Mouse (Mus musculus): ENCODE results near the gene Dtx3l. TPM values are rescaled to one million over a fixed set of nuclear protein-coding genes. Genes with fewer than 3 reads are reported as not detected.

Dtx3l gene
- polyA plus RNA-seq, 1 experiment = 0.03 TPM

DNA sequence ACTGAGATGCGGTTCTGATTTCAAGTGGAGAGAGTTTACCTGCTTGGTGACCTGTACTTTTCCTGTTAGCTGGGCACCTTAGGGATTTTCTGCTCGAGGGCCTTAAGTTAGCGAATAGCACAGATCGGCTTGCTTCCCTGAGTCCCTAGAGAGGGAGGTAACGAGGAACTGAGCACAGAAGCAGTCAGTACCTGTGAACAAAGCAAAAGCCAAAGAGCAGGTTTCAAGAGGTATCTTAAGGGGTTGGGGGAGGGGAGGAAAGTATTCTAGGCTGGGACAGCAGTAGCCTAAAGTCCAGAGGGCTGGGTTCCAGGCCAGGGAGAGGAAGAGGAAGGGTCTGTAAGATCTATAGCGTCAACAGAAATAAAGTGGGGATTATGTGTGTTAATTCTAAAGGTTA lies 310 bp upstream of the Dtx3l start:
- Histone ChIP-seq H3K4me3 (replicated peaks) (peak overlapping the region; percentile 95), H3K4me1 (ENCODE audit: control insufficient read depth) (peaks cover 29% of the 10 kb centered on the region), H3K36me3 (ENCODE audit: control insufficient read depth) (peaks cover 13% of the 10 kb centered on the region), H3K27me3 (ENCODE audit: control insufficient read depth) (no peaks in the 10 kb centered on the region), H3K9me3 (ENCODE audit: control insufficient read depth, low read length) (no peaks in the 10 kb centered on the region)
- TF ChIP-seq GATA1 (IDR thresholded peaks at IDR 0.05; ENCODE audit: low read length) = no peak

DNA sequence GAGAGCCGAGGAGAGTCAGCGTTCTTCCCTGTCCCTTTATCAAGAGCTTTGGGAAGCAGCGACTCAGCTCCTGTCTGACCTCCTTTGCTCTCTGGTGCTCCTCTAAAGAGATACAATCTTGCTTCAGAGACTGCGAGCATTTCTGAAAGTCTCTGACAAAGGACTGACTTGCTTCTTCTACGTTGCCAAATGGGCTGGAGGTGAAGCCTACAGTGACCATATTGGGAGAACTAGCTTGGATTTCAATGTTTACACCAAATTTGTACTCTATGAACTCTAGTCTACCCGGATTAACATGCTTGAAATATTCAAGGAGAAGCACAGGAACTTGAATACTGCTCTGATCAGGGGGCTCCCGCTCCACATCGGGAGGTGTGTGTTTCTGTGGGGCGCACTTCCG lies 5.8 kb downstream of the Dtx3l start:
- H3K4me1 ChIP-seq (ENCODE audit: control insufficient read depth) = peaks cover 8% of the 10 kb centered on the region
- TF ChIP-seq TAL1 (IDR thresholded peaks at IDR 0.05; ENCODE audit: low read length) = no peak
- no peak for TF ChIP-seq GATA1 (IDR thresholded peaks at IDR 0.05; ENCODE audit: low read length)
- H3K9me3 ChIP-seq (ENCODE audit: control insufficient read depth, low read length) = no peaks in the 10 kb centered on the region
- peaks cover 9% of the 10 kb centered on the region for H3K36me3 ChIP-seq (ENCODE audit: control insufficient read depth)
- no peak overlapping the region for H3K4me3 ChIP-seq (replicated peaks)
- H3K27me3 ChIP-seq (ENCODE audit: control insufficient read depth) = no peaks in the 10 kb centered on the region

DNA sequence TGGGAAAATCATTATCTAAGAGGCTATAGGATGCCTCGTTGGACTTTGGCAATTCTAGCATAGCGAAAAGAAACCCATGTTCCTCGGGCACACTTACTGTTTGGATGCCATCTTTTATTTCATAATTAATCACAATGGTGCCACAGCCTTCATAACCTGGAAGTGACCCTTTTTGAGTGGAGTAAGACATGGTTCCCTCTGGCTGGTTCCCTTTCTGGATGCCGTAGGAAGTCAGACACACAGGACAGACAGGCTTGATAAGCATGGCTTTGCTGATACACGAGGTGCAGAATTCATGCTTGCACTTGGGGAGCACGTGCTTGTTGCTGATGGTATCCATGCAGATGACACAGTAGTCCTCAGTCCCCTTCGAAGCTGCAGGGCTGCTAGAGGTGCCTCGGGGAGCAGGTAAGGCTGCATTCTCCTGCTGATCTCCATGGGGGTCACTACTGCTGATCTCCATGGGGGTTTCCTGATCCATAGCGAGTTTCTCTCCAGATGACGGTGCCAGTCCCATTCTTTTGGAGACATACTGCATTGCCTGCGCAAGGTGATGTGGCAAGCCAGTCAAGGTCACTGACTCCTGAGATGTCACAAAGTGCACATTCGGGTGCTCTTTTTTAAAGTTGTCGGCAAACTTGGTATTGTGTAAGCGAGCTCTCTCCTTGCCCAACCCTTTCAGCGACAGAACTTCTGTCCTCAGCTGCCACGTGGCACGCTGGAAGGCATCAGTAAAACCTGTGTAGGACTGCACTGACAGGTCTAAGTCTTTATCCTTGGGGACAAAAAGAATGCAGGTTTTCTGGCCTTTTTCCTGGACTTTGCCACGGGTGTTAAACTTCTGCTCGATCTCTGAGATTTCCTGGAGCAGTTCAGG lies 6.5 kb downstream of the Dtx3l start:
- Histone ChIP-seq H3K27me3 (ENCODE audit: control insufficient read depth) (no peaks in the 10 kb centered on the region), H3K9me3 (ENCODE audit: control insufficient read depth, low read length) (no peaks in the 10 kb centered on the region), H3K4me3 (replicated peaks) (no peak overlapping the region), H3K36me3 (ENCODE audit: control insufficient read depth) (peaks cover 9% of the 10 kb centered on the region), H3K4me1 (ENCODE audit: control insufficient read depth) (peaks cover 3% of the 10 kb centered on the region)
- TF ChIP-seq GATA1 (IDR thresholded peaks at IDR 0.05; ENCODE audit: low read length) (no peak), TAL1 (IDR thresholded peaks at IDR 0.05; ENCODE audit: low read length) (no peak)

DNA sequence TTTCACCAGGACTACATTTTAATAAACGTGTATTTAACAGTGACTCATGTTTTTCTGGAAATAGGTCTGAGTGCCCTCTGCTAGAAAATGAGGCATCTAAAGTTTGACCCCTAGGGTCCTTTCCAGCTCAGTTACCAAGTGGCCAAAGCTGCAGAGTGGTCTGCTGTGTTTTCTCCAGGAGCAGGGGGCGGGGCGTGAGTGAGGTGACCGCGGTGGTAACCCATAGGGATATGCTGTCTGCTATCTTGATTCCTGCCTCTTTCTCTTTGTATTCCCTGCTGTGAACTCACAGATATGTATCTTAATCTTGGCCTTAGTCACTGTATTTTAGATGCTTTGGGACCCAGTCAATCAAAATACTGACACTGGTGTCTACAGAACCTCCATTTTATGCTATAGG lies 14.6 kb downstream of the Dtx3l start:
- TF ChIP-seq TAL1 (IDR thresholded peaks at IDR 0.05; ENCODE audit: low read length) (no peak), GATA1 (IDR thresholded peaks at IDR 0.05; ENCODE audit: low read length) (no peak)
- H3K9me3 ChIP-seq (ENCODE audit: control insufficient read depth, low read length) = no peaks in the 10 kb centered on the region
- no peak overlapping the region for H3K4me3 ChIP-seq (replicated peaks)
- H3K4me1 ChIP-seq (ENCODE audit: control insufficient read depth) = no peaks in the 10 kb centered on the region
- H3K27me3 ChIP-seq (ENCODE audit: control insufficient read depth) = no peaks in the 10 kb centered on the region
- H3K36me3 ChIP-seq (ENCODE audit: control insufficient read depth) = no peaks in the 10 kb centered on the region

- Histone ChIP-seq H3K4me3 (replicated peaks) (no peak overlapping the region), H3K9me3 (ENCODE audit: control insufficient read depth, low read length) (no peaks in the 10 kb centered on the region), H3K4me1 (ENCODE audit: control insufficient read depth) (no peaks in the 10 kb centered on the region), H3K36me3 (ENCODE audit: control insufficient read depth) (no peaks in the 10 kb centered on the region), H3K27me3 (ENCODE audit: control insufficient read depth) (no peaks in the 10 kb centered on the region)
- TF ChIP-seq TAL1 (IDR thresholded peaks at IDR 0.05; ENCODE audit: low read length) = no peak
- TF ChIP-seq GATA1 (IDR thresholded peaks at IDR 0.05; ENCODE audit: low read length) = no peak
These were observed 15.3 kb downstream of the Dtx3l start for GRCm38 (mm10) chr16:35923546-35924198.

DNA sequence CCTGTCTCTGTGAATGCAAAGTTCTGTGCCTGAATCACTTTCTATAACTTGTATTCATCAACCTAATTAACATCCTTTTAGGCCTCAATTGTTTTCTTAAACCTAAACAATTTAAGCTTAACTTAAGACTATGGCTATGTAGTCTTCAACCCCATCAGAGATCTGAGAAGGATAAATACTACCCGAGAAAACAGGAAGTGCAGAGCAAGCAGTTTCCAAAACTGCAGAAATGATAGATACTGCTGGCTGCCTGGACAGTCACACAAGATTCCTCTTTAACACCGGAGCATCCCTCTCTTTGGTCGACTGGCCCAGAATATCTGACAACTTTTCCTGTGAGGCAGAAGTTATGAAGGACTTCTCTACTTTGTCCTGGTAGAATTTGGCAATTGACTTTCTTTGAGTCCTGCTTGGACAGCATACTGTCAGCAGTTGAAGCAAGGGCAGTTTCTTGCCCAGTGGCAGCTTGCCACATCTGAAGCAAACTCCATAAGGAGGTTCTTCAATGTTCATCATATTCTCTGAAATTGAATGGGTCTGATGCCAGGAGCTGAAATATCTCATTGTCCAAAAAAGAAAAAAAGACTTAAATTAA lies 16.6 kb downstream of the Dtx3l start:
- TF ChIP-seq GATA1 (IDR thresholded peaks at IDR 0.05; ENCODE audit: low read length) (no peak), TAL1 (IDR thresholded peaks at IDR 0.05; ENCODE audit: low read length) (no peak)

DNA sequence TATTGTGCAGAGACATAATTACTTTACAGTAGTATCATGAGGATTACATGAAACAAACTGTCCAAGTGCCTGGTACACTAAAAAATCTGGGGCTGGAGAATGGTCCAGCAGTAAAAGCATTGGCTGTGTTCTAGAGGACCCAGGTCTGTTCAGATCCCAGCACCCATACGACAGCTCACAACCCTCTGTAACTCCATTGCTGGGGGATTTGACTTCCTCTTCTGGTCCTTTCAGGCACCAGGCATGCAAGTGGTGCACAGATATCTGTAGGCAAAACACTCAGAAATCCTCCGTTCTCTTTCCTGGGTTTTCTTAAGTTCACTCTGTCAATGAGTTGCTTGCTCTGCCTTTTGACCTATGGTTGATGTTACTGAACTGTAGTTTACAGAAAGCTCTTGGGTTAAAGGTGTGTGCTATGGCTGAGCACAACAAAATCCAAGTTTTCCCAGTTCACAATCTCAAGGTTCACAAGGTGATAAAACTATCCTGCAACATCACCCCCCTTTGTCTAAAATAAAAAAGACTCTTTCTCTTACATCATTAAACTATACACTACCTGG lies 17.2 kb downstream of the Dtx3l start:
- H3K4me3 ChIP-seq (replicated peaks) = no peak overlapping the region
- no peaks in the 10 kb centered on the region for H3K27me3 ChIP-seq (ENCODE audit: control insufficient read depth)
- H3K9me3 ChIP-seq (ENCODE audit: control insufficient read depth, low read length) = no peaks in the 10 kb centered on the region
- no peaks in the 10 kb centered on the region for H3K4me1 ChIP-seq (ENCODE audit: control insufficient read depth)
- H3K36me3 ChIP-seq (ENCODE audit: control insufficient read depth) = no peaks in the 10 kb centered on the region
- TF ChIP-seq GATA1 (IDR thresholded peaks at IDR 0.05; ENCODE audit: low read length) (no peak), TAL1 (IDR thresholded peaks at IDR 0.05; ENCODE audit: low read length) (no peak)

More for the DNA sequence above, 16.6 kb downstream of the Dtx3l start:
- no peak overlapping the region for H3K4me3 ChIP-seq (replicated peaks)
- no peaks in the 10 kb centered on the region for H3K36me3 ChIP-seq (ENCODE audit: control insufficient read depth)
- no peaks in the 10 kb centered on the region for H3K4me1 ChIP-seq (ENCODE audit: control insufficient read depth)
- H3K9me3 ChIP-seq (ENCODE audit: control insufficient read depth, low read length) = no peaks in the 10 kb centered on the region
- H3K27me3 ChIP-seq (ENCODE audit: control insufficient read depth) = no peaks in the 10 kb centered on the region

DNA sequence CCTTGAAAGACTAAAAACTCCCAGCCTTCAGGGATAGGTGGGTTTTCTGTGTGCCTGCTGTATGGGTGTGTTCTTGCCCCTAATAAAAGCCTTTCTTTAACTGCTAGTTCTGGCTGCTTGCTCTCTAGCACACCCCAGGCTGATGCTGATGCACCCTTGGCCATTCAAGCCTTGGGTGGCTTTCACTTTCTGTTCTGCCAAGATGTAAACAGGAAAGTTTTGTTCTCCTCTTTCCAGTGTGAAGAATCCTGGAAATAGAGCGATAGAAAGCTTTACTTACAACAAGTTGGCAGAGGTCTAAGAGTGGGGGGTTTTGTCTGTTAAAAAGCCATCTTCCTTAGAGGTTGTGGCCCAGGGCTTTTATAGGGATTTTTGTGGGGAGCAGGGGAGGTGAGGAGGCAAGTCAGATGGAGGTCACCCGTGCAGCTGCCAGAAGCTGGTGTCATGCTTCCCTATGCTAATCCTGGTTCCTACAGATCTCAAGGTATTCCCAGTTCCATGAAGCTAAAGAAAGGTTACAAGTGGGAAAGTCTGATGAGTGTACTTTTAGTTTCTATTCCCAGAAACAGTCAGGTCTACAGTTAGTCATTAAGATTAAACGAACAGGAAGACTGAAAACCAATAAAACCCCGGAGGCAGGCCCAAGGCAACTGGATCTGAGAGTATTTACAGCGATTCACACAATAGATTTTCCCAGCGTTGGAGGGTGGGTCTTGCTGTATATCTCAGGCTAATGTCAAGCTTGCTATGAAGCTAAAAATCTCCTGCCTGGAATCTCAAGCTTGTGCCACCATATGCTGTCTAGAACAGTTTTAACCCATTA lies 20.0 kb downstream of the Dtx3l start:
- Histone ChIP-seq H3K27me3 (ENCODE audit: control insufficient read depth) (no peaks in the 10 kb centered on the region), H3K4me3 (replicated peaks) (no peak overlapping the region), H3K4me1 (ENCODE audit: control insufficient read depth) (no peaks in the 10 kb centered on the region), H3K36me3 (ENCODE audit: control insufficient read depth) (no peaks in the 10 kb centered on the region), H3K9me3 (ENCODE audit: control insufficient read depth, low read length) (no peaks in the 10 kb centered on the region)
- TF ChIP-seq GATA1 (IDR thresholded peaks at IDR 0.05; ENCODE audit: low read length) (no peak), TAL1 (IDR thresholded peaks at IDR 0.05; ENCODE audit: low read length) (no peak)
